Mouse (Mus musculus): ENCODE results near the gene Cryge. TPM values are rescaled to one million over a fixed set of nuclear protein-coding genes. Genes with fewer than 3 reads are reported as not detected.
"Not testable (repeated sequence)": the region's sequence is repeated elsewhere in the genome, so short reads cannot be mapped to it uniquely, and the experiment has no call there.

Gene Cryge
- not detected in 2 replicates for polyA plus RNA-seq (2012; ENCODE audit: insufficient read depth, insufficient read length, missing spikeins)

DNA sequence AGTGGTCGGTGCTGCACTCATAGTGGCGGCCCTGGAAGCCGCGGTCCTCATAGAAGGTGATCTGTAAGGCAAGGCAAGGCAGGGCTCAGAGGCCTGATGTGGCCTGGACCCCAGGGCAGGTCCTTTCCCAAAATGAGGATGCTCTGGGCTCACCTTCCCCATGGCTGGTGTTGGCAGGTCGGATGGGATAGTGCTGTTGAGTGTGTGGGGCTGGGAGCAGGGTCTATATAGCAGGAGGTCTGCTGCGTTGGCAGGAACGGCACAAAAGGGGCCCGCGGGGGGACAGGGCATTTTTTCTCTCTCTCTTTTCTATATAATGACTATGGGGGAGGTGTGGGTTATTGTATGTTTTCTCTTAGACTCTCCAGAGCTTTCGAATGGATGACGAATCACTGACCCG, at the start of gene Cryge:
Cryge (minus strand) TSS at position 198 of the 400 bp plus-strand sequence.
- H3K4me1 ChIP-seq (ENCODE audit: control insufficient read depth, insufficient read depth, insufficient read length, low read length); H3K4me3 ChIP-seq (ENCODE audit: insufficient read depth, low read depth, low read length); H3K27ac ChIP-seq (replicated peaks; ENCODE audit: low read depth, low read length): not testable (repeated sequence)

DNA sequence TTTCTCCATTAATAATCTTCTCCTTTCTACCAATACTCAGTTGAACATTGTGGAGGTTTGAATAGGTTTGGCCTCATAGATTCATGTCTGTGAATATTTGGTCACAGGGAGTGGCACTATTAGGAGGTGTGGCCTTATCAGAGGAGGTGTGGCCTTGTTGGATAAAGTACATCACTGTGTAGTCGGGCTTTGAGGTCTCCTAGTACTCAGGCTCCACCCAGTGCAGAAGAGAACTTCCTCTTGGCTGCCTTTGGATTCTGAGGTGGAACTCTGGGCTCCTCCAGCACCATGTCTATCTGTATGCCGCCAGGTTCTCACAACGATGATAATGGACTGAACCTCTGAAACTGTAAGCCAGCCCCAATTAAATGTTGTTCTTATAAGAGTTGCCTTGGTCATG, 46.0 kb upstream of the Cryge start:
- H3K4me3 ChIP-seq (ENCODE audit: insufficient read depth, low read depth, low read length), result no peak overlapping the region
- no peak overlapping the region for H3K27ac ChIP-seq (replicated peaks; ENCODE audit: low read depth, low read length)
- no peaks in the 10 kb centered on the region for H3K4me1 ChIP-seq (ENCODE audit: control insufficient read depth, insufficient read depth, insufficient read length, low read length)

DNA sequence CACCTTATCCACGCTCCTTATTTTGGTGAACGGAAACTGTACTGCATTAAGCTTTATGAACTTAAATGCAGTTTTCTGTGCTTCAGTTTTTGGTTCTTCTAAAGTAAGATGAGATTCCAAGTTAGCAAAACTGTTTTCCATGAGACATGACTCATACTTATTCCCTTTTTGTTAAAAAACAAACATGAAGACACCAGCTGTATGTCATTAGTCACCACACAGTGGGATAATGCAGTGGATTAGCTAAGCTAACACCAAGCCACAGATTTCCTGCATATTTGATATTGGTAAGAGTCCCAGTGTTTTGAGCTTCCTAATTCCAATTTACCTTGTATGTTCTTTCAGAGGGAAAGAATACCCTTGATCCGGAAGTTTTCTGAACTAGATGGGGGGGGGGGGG, 40.6 kb upstream of the Cryge start:
- no peak overlapping the region for H3K4me3 ChIP-seq (ENCODE audit: insufficient read depth, low read depth, low read length)
- H3K4me1 ChIP-seq (ENCODE audit: control insufficient read depth, insufficient read depth, insufficient read length, low read length), result no peaks in the 10 kb centered on the region
- H3K27ac ChIP-seq (replicated peaks; ENCODE audit: low read depth, low read length), result no peak overlapping the region

DNA sequence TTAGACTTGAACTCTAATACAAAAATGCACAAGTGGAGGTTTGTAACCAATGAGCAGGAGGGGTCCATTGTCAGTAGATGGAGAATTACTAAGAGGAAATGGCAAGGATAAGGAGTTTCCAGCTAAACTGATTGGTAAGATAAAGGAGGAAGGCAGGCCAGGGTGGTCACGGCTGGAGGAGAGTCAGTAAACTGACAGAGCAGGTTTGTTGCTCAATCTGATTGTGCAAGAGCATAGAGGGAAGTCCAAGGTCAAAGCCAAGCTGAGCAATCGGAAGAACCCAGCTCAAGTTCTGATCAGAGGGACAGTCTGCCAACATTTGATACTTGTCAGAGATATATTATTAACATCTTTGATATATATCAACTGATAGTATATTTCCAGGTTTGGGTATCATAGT, 39.4 kb upstream of the Cryge start:
- Histone ChIP-seq H3K4me3 (ENCODE audit: insufficient read depth, low read depth, low read length) (no peak overlapping the region), H3K4me1 (ENCODE audit: control insufficient read depth, insufficient read depth, insufficient read length, low read length) (no peaks in the 10 kb centered on the region), H3K27ac (replicated peaks; ENCODE audit: low read depth, low read length) (no peak overlapping the region)

DNA sequence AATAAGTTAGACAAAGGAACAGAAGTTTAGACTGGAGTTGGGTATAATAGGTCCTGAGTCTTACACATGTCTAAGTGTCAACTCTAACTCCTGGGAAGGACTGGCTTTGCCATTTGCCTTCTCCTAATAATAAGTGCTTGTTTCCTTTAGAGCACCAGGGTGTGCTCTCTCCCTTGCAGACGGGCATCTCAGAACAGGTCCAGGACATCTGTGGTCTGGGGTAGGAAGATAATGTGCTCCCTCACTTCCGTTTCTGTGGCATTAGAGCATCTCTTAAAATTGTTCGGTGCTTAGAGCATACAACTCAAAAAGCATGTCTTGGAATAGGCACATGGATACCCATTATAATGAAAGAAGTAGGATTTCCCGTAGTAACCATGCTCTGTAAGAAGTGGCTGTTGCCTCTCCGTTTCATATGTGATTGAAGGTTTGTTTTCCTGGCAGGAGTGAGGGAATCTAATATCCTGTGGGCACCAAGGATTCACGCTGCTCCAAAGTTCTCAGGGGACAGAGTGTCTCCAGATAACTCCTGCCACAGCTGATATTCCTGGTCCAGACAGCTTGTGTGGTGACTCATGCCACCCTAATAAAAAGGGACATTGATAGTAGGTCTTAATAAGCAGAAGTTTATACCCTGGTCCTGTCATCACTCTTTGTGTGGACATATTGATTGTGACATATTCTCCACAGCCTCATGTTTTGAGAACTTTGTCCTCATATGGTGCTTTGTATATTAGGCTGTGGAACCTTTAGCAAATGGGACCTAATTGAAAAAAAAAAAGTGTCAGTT, 37.8 kb upstream of the Cryge start:
- H3K27ac ChIP-seq (replicated peaks; ENCODE audit: low read depth, low read length), result no peak overlapping the region
- H3K4me1 ChIP-seq (ENCODE audit: control insufficient read depth, insufficient read depth, insufficient read length, low read length), result no peaks in the 10 kb centered on the region
- H3K4me3 ChIP-seq (ENCODE audit: insufficient read depth, low read depth, low read length), result no peak overlapping the region

DNA sequence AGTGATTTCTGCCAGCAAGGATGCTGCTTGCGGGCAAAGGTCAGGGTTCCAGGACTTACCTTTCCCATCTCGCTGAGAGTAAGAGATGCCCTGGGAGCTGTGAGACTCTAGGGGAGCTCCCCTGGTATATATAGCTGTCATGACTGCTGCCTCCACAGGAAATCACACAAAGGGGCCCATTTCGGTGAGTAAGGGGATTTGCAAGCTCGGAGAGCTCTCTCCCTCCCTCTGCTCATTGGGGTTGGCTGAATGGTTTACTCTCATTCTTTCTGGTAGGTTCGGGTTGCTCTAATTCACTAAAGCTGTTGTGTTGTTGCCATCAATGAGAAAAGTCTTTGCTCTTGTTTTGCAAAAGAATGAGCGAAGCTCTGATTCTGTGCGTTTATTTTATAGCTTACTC, 31.2 kb upstream of the Cryge start, which contains the start of gene Crygb:
Crygb (minus strand) TSS at position 101 of the 400 bp plus-strand sequence.
- Histone ChIP-seq H3K4me3 (ENCODE audit: insufficient read depth, low read depth, low read length) (no peak within 1 kb of the TSS), H3K4me1 (ENCODE audit: control insufficient read depth, insufficient read depth, insufficient read length, low read length) (no peaks in the 10 kb centered on the region), H3K27ac (replicated peaks; ENCODE audit: low read depth, low read length) (no peak within 1 kb of the TSS)

DNA sequence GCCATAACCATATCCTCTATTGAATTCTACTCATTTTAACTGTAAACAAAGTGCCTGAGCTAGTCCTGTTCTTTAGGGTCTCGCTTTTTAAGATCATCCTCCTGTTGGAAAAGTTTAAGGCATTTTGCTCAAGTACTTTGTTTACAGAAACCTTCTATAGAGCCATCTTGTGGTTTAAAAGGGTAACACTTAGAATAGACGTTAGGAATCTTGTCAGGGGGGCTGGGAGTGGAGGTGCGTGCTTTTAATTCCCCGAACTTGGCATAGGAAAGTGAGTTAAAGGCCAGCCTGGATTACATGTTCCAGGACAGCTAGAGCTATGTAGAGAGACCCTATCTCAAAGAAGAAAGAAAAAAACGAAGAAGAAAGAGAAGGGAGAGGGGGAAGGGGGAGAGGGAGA, 24.7 kb upstream of the Cryge start:
- Histone ChIP-seq H3K27ac (replicated peaks; ENCODE audit: low read depth, low read length) (no peak overlapping the region), H3K4me3 (ENCODE audit: insufficient read depth, low read depth, low read length) (no peak overlapping the region)

DNA sequence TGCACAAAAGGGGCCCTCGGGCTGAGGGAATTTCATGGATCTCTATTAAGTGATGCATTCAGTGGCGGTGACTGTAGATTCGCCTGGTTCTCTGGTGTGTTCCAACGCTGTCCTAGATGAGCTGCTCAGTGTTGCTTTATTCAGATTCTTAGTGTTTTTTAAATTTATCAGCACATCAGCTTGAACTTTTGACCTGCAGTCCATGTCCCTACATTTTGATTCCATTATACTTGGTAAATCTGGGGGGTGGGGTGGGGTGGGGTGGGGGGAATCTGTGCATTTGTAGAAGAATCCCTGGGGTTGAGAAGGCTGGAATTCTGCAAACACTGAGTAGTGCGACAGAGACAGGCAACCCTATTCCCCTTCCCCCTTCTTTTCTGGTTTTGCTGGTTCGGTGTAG, 22.6 kb upstream of the Cryge start, which contains the start of gene Crygc:
Crygc (minus strand) TSS at position 101 of the 400 bp plus-strand sequence.
- Histone ChIP-seq H3K4me1 (ENCODE audit: control insufficient read depth, insufficient read depth, insufficient read length, low read length) (no peaks in the 10 kb centered on the region), H3K27ac (replicated peaks; ENCODE audit: low read depth, low read length) (no peak within 1 kb of the TSS), H3K4me3 (ENCODE audit: insufficient read depth, low read depth, low read length) (no peak within 1 kb of the TSS)

More for the DNA sequence above, 24.7 kb upstream of the Cryge start:
- H3K4me1 ChIP-seq (ENCODE audit: control insufficient read depth, insufficient read depth, insufficient read length, low read length), result no peaks in the 10 kb centered on the region

DNA sequence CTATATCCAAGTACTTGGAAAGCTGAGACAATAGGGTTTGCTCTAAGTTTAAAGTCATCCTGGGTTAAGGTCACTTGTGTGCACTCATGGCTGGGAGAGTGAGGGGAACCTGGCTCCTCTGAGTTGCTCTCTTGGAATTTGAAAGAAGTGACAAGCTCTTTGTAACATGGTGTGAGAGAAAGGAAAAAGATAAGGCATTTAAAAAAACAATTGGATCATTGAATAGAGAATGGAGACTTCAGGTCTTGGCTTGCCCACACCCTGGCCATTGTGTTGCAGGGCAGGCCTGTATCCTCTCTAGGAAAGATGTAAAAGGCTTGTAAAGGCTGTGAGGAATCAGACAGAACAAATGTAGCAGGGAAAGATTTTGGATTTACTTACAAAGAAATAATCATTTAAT, 16.9 kb upstream of the Cryge start:
- Histone ChIP-seq H3K27ac (replicated peaks; ENCODE audit: low read depth, low read length) (no peak overlapping the region), H3K4me1 (ENCODE audit: control insufficient read depth, insufficient read depth, insufficient read length, low read length) (no peaks in the 10 kb centered on the region), H3K4me3 (ENCODE audit: insufficient read depth, low read depth, low read length) (no peak overlapping the region)

DNA sequence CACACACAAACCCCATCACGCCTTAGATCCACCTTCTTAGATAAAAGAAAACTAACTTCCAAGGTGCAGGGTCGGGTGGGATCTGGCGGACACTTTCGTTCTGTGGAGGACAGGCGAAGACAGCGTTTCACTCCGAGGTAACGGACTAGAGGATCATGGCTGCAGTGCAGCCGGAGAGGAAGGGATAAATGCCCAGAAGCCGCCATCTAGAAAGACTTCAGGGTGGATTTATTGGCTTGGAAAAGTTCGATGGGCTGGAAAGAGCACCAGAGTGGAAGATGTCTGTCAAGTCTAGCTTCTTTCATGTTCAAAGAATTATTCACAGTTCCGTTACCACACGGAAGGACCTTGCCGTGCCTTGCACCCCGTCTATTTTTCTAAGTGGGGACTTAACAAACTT, 13.3 kb upstream of the Cryge start:
- H3K4me3 ChIP-seq (ENCODE audit: insufficient read depth, low read depth, low read length), result peak overlapping the region; percentile 35; the same call in 1 of the 2 replicates
- no peak overlapping the region; the same call in 1 of the 2 replicates for H3K27ac ChIP-seq (replicated peaks; ENCODE audit: low read depth, low read length)

DNA sequence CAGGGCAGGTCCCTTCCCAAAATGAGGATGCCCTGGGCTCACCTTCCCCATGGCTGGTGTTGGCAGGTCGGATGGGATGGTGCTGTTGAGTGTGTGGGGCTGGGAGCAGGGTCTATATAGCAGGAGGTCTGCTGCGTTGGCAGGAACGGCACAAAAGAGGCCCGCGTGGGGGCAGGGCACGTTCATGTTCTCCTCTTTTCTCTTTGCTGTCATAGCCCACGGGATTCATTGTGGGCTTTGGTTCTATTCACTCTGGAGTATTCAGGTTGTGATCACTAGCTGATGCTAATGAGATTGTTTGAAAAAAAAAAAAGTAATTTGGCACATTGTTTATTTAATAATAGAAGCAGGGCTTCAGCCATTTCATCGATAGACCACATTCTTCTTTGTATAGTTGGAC, 12.4 kb upstream of the Cryge start, which contains the start of gene Crygd:
Crygd (minus strand) TSS at position 101 of the 400 bp plus-strand sequence.
- peak within 1 kb of the TSS; percentile 35; the same call in 1 of the 2 replicates for H3K4me3 ChIP-seq (ENCODE audit: insufficient read depth, low read depth, low read length)
- H3K27ac ChIP-seq (replicated peaks; ENCODE audit: low read depth, low read length), result no peak within 1 kb of the TSS; the same call in 1 of the 2 replicates
- no peaks in the 10 kb centered on the region for H3K4me1 ChIP-seq (ENCODE audit: control insufficient read depth, insufficient read depth, insufficient read length, low read length)

More for the DNA sequence above, 13.3 kb upstream of the Cryge start:
- H3K4me1 ChIP-seq (ENCODE audit: control insufficient read depth, insufficient read depth, insufficient read length, low read length), result no peaks in the 10 kb centered on the region

DNA sequence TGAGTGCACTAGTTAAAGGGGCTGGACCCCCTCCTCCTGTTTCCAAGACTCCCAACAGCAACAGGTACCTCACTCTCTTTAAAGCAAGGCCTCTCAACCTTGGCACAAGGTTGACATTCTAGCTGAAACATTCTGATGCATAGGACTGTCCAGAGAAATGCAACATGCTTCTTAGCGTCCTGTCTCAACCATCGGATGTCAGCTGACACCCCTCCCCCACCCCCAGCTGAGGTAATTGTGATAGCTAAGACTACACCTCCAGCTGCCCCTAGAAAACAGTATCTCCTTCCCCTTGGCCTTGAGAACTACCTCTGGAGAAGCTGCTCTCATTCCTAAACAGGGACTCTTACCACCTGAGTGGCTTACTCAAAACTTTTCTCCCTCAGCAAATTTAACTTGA, 1.2 kb upstream of the Cryge start:
- no peak overlapping the region for H3K4me3 ChIP-seq (ENCODE audit: insufficient read depth, low read depth, low read length)
- no peak overlapping the region for H3K27ac ChIP-seq (replicated peaks; ENCODE audit: low read depth, low read length)
- no peaks in the 10 kb centered on the region for H3K4me1 ChIP-seq (ENCODE audit: control insufficient read depth, insufficient read depth, insufficient read length, low read length)

DNA sequence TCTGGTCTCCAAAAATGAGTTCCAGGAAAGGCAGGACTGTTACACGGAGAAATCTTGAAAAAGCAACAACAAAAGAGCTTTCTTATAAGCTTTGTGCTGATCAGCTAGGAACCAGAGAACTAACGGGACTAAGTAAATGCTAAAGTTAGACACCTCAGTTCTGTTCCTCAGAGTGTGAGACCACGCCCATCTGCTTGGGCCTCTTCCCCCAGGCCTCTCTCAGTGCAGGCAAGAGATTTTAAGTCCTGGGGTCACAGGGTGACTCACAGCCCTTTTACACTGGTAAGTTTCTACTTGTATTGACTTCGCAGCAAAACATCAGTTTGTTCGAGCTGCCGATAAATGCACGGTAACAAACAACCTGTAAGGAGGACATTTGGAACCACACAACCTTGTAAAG, 747 bp upstream of the Cryge start:
- Histone ChIP-seq H3K4me1 (ENCODE audit: control insufficient read depth, insufficient read depth, insufficient read length, low read length) (no peaks in the 10 kb centered on the region), H3K4me3 (ENCODE audit: insufficient read depth, low read depth, low read length) (no peak overlapping the region), H3K27ac (replicated peaks; ENCODE audit: low read depth, low read length) (no peak overlapping the region)

DNA sequence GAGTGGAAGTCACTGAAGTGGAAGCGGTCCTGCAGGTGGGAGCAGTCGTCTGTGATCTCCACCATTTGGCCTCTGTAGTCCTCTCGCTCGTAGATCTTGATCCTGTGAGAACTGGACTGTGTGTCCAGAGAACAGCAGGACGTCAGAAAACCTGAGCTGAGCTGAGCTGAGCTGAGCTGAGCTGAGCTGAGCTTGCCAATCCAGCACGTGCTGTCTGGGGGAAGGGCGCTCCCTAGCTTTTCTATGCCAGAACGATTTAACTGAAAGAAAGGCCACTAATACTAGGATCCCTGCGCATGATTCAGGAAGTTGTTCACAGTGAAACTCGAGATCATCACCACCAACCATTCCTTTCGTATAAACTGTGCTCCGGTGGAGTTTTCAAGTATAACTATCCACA, 2.2 kb downstream of the Cryge start:
- no peak overlapping the region for H3K27ac ChIP-seq (replicated peaks; ENCODE audit: low read depth, low read length)
- no peak overlapping the region for H3K4me3 ChIP-seq (ENCODE audit: insufficient read depth, low read depth, low read length)
- H3K4me1 ChIP-seq (ENCODE audit: control insufficient read depth, insufficient read depth, insufficient read length, low read length), result no peaks in the 10 kb centered on the region

DNA sequence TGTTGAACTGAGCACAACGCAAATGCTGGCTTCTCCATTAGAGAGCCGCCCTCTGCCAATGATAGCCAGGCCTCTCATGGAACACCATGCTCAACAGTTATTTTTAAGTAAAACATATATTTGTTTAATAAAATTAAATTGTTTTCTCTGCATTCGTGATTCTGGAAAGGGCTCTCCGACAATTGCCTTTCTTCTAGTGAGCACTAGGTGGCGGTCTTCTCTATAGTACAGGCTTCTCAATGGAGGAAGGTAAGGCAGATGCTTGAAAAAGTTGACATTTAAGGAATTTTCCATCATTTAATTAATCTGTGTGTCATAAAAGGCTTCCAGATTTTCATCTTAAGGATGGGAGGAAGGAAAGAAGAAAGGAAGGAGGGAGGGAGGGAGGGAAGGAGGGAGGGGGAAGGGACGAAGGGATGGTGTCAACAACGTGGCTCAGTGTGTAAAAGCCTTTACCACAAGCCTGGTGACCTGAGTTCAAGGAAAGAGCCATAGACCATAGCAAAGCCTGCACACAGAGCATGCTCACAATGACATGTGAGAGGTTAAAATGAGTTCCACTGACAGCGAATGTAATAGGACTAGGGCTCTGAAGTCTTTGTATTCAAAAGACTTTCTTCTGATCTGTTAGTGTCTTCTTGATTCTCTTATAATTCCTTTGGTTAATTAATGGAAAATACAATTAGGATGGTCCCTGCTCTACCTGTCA, 4.4 kb downstream of the Cryge start:
- Histone ChIP-seq H3K4me1 (ENCODE audit: control insufficient read depth, insufficient read depth, insufficient read length, low read length) (no peaks in the 10 kb centered on the region), H3K27ac (replicated peaks; ENCODE audit: low read depth, low read length) (no peak overlapping the region), H3K4me3 (ENCODE audit: insufficient read depth, low read depth, low read length) (no peak overlapping the region)

All from brown adipose tissue, adult 24 weeks (tissue).